Mouse (Mus musculus) adrenal gland, adult 2 months (tissue): Measurements from ENCODE around the gene Ifna14. TPM values are rescaled to one million over a fixed set of nuclear protein-coding genes. Genes with fewer than 3 reads are reported as not detected.
"Not testable (repeated sequence)": the region's sequence is repeated elsewhere in the genome, so short reads cannot be mapped to it uniquely, and the experiment has no call there.

Source experiments
- DNase-seq: peaks from one replicate; pipeline ENCODE4 v3.0.0; 2021
- long read RNA-seq: library from polyadenylated mRNA; stranded (forward); transcript quantifications from one replicate; pipeline ENCODE4 v2.0.0, GENCODE M21; 2021
- polyA plus RNA-seq: library from polyadenylated mRNA; depleted of rRNA; stranded (reverse); fragments of >200 nt; gene quantifications from 2 replicates; pipeline ENCODE4 v1.2.3, GENCODE M21; 2012; rRNA removed
- total RNA-seq, 2 experiments: library from RNA; stranded (reverse); gene quantifications; 2 replicates each; pipeline ENCODE4 v1.2.3; 2021

Gene Ifna14
- total RNA-seq (not detected), polyA plus RNA-seq (not detected in 2 replicates)
- long read RNA-seq = 0 reads

GRCm38 (mm10) chr4:88571698-88572097 lies at the start of gene Ifna14:
TSS of gene Ifna14 (minus strand) at chr4:88571798.
- DNase-seq = no peak

- DNase-seq = no peak
Measured at GRCm38 (mm10) chr4:88603276-88603675, 31.7 kb upstream of the Ifna14 start, which contains the start of gene Ifna12. TSS of gene Ifna12 (minus strand) at chr4:88603376.

- no peak for DNase-seq
Measured at GRCm38 (mm10) chr4:88592285-88592684, 20.7 kb upstream of the Ifna14 start, which contains the start of gene Ifna9. TSS of gene Ifna9 (minus strand) at chr4:88592385.

- DNase-seq = no peak
Measured at GRCm38 (mm10) chr4:88561791-88562190, 9.8 kb downstream of the Ifna14 start.

GRCm38 (mm10) chr4:88558145-88558544 lies 13.5 kb downstream of the Ifna14 start, which contains the start of gene Ifna15:
TSS of gene Ifna15 (minus strand) at chr4:88558245.
- not testable (repeated sequence) for DNase-seq

GRCm38 (mm10) chr4:88550161-88550945 lies 21.2 kb downstream of the Ifna14 start:
- peak; percentile 85 for DNase-seq

- DNase-seq = no peak
Measured at GRCm38 (mm10) chr4:88547986-88548385, 23.6 kb downstream of the Ifna14 start.

GRCm38 (mm10) chr4:88543649-88544234 lies 27.9 kb downstream of the Ifna14 start:
- peak; percentile 14 for DNase-seq

- DNase-seq = peak; percentile 66
Measured at GRCm38 (mm10) chr4:88537328-88537727, 34.3 kb downstream of the Ifna14 start.

GRCm38 (mm10) chr4:88536640-88537039 lies 35.0 kb downstream of the Ifna14 start:
- peak; percentile 79 for DNase-seq

- no peak for DNase-seq
Measured at GRCm38 (mm10) chr4:88535742-88536141, 35.9 kb downstream of the Ifna14 start.

- no peak for DNase-seq
Measured at GRCm38 (mm10) chr4:88534903-88535302, 36.7 kb downstream of the Ifna14 start.

GRCm38 (mm10) chr4:88533499-88533898 lies 38.1 kb downstream of the Ifna14 start:
- no peak for DNase-seq

- peak; percentile 18 for DNase-seq
Measured at GRCm38 (mm10) chr4:88530892-88531291, 40.7 kb downstream of the Ifna14 start.

GRCm38 (mm10) chr4:88530271-88530670 lies 41.3 kb downstream of the Ifna14 start:
- DNase-seq = peak; percentile 46

- DNase-seq = no peak
Measured at GRCm38 (mm10) chr4:88526379-88527049, 45.1 kb downstream of the Ifna14 start.

GRCm38 (mm10) chr4:88525393-88525792 lies 46.2 kb downstream of the Ifna14 start:
- no peak for DNase-seq

- DNase-seq = peak; percentile 37
Measured at GRCm38 (mm10) chr4:88523241-88523640, 48.4 kb downstream of the Ifna14 start.

GRCm38 (mm10) chr4:88522674-88523073 lies 48.9 kb downstream of the Ifna14 start, which contains the start of gene Ifnb1:
TSS of gene Ifnb1 (minus strand) at chr4:88522774.
- DNase-seq = no peak
